In the genomic region with DNA sequence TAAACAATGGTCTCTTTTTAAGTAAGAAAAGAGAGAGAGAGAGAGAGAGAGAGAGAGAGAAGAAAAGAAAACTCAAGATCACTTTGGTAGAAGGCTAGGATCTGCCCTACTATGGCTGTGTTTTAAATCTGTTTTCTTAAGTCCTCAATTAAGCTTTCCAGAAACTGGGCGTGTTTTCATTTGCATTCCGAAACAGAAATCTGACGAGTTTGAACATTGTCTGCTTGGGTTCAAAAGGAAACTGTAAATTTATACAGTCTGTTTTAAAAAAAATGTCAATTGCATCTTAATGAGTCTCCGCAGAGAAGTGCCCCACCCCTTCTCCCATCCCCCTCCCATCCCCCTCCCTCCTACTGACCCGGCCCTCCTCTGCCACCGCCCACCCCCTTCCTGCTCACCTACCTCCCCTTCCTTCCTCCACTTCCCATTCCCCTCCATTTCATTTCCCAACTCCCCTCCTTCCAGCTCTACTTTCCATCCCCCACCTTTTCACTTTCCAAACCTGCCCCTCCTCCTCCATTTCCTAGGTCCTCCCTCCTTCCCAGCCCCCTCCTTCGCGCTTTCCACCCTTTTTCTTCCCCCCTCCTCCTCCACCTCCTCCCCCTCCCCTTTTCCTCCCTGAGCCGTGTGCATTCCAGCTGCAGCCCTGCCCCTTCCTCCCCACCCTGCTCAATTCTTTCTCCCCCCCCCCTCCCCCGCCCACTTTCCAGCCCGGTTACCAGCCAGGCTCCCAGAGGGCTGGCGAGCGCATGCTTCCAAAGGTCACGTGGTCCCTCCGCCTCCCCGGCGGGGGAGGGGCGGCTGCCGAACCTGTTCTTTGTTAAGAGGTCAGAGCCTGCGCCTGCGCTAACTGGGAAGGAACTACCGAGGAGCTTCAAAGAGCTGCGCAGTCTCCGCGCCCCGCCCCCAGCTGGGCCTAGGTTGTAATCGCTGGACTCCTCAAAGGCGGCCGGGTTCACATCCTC, we compare ENCODE assay signal across 7 mouse cellular contexts.
DNase-seq lines count a peak whose midpoint lies in the region; ATAC-seq and TF ChIP-seq lines count a peak whose summit lies in the region.

No protein-coding gene starts in this region.

- TF ChIP-seq CTCF in heart, adult 2 months (IDR thresholded peaks at IDR 0.05), result peak; percentile 45

- no peak overlapping the region for H3K9ac ChIP-seq in embryonic facial prominence, embryonic 12.5 days
- peak overlapping the region; percentile 48; the same call in 1 of the 2 replicates for H3K9ac ChIP-seq in heart, adult 2 months (ENCODE audit: low read depth, low read length)
- no peak overlapping the region for H3K9ac ChIP-seq in limb, embryonic 13.5 days
- H3K9ac ChIP-seq in midbrain, embryonic 16.5 days (ENCODE audit: low read depth, low read length), result peak overlapping the region; percentile 4; the same call in 1 of the 2 replicates

- peak; percentile 95 for DNase-seq in adrenal gland, postnatal 25 days
- peak; percentile 92 to 95 for DNase-seq in heart, adult 2 months
- DNase-seq in kidney, adult 8-10 months, result peak; percentile 96
- peak; percentile 55 to 89 for DNase-seq in spleen, postnatal 10 days (ENCODE audit: low spot score in 2 of 2)

- 22% methylated on average over 24 of the region's 29 CpGs for WGBS in embryonic facial prominence, embryonic 12.5 days
- 14% methylated on average over 24 of the region's 29 CpGs for WGBS in heart, adult 2 months
- 13% methylated on average over 20 of the region's 29 CpGs for WGBS in limb, embryonic 13.5 days
- WGBS in midbrain, embryonic 16.5 days, result 18% methylated on average over 25 of the region's 29 CpGs

- intact Hi-C loops in heart, adult 2 months (cut with DNase I), result loop anchor here (1.0 to 10.0 kb wide), 4 partner anchors 76 to 362 kb away; partner anchors contain the start of gene Prkx

- 0 out of 2 replicates have a peak overlapping the region, but pooled peaks have one; percentile 9 for H3K4me3 ChIP-seq in embryonic facial prominence, embryonic 12.5 days
- peak overlapping the region; percentile 43 for H3K4me3 ChIP-seq in heart, adult 2 months
- peak overlapping the region; percentile 16; the same call in 1 of the 2 replicates for H3K4me3 ChIP-seq in limb, embryonic 13.5 days
- peak overlapping the region; percentile 19 for H3K4me3 ChIP-seq in midbrain, embryonic 16.5 days (ENCODE audit: low read depth, low read length)

- no peaks in the 10 kb centered on the region for H3K9me3 ChIP-seq in embryonic facial prominence, embryonic 12.5 days
- no peaks in the 10 kb centered on the region for H3K9me3 ChIP-seq in limb, embryonic 13.5 days
- no peaks in the 10 kb centered on the region for H3K9me3 ChIP-seq in midbrain, embryonic 16.5 days (replicated peaks; ENCODE audit: control insufficient read depth, low read length, poor library complexity, severe bottlenecking)

- peak; percentile 97 for ATAC-seq in embryonic facial prominence, embryonic 12.5 days (ENCODE audit: insufficient number of reproducible peaks, insufficient read depth, low FRiP score, low TSS enrichment)
- peak; percentile 95 for ATAC-seq in limb, embryonic 13.5 days (ENCODE audit: low FRiP score, low read depth)
- peak; percentile 97 for ATAC-seq in midbrain, embryonic 16.5 days

- H3K4me2 ChIP-seq in embryonic facial prominence, embryonic 12.5 days (replicated peaks), result peak overlapping the region; percentile 32
- H3K4me2 ChIP-seq in limb, embryonic 13.5 days (replicated peaks), result peak overlapping the region; percentile 46
- H3K4me2 ChIP-seq in midbrain, embryonic 16.5 days (ENCODE audit: low read length), result peak overlapping the region; percentile 41

- no peaks in the 10 kb centered on the region for H3K36me3 ChIP-seq in embryonic facial prominence, embryonic 12.5 days
- H3K36me3 ChIP-seq in heart, adult 2 months (ENCODE audit: control insufficient read depth, insufficient read depth, low read length), result no peaks in the 10 kb centered on the region
- H3K36me3 ChIP-seq in limb, embryonic 13.5 days, result no peaks in the 10 kb centered on the region
- no peaks in the 10 kb centered on the region for H3K36me3 ChIP-seq in midbrain, embryonic 16.5 days (ENCODE audit: control insufficient read depth, insufficient read depth, low read length)

- 0 out of 2 replicates have a peak, but pooled peaks have one; percentile 22 for TF ChIP-seq EP300 in heart, adult 2 months (IDR thresholded peaks at IDR 0.05; ENCODE audit: insufficient read depth, low read depth, low read length)

- 0 out of 2 replicates have a peak overlapping the region, but pooled peaks have one; percentile 36 for H3K27ac ChIP-seq in embryonic facial prominence, embryonic 12.5 days
- peak overlapping the region; percentile 73 for H3K27ac ChIP-seq in heart, adult 2 months
- H3K27ac ChIP-seq in limb, embryonic 13.5 days, result peak overlapping the region; percentile 73; the same call in 1 of the 2 replicates
- peak overlapping the region; percentile 74 for H3K27ac ChIP-seq in midbrain, embryonic 16.5 days (ENCODE audit: low read length)

- H3K4me1 ChIP-seq in embryonic facial prominence, embryonic 12.5 days, result no peaks in the 10 kb centered on the region
- H3K4me1 ChIP-seq in heart, adult 2 months (ENCODE audit: control insufficient read depth, insufficient read depth, low read length), result no peaks in the 10 kb centered on the region
- peaks cover 5% of the 10 kb centered on the region; the same call in 1 of the 2 replicates for H3K4me1 ChIP-seq in limb, embryonic 13.5 days
- H3K4me1 ChIP-seq in midbrain, embryonic 16.5 days (ENCODE audit: control insufficient read depth, insufficient read depth, low read length), result no peaks in the 10 kb centered on the region; the same call in 1 of the 2 replicates

- H3K27me3 ChIP-seq in embryonic facial prominence, embryonic 12.5 days, result no peaks in the 10 kb centered on the region
- no peaks in the 10 kb centered on the region for H3K27me3 ChIP-seq in heart, adult 2 months (ENCODE audit: control insufficient read depth, insufficient read depth, low read length)
- no peaks in the 10 kb centered on the region for H3K27me3 ChIP-seq in limb, embryonic 13.5 days
- H3K27me3 ChIP-seq in midbrain, embryonic 16.5 days (ENCODE audit: control insufficient read depth, insufficient read depth, low read depth, low read length), result no peaks in the 10 kb centered on the region

- no peak for TF ChIP-seq POLR2A in heart, adult 2 months (IDR thresholded peaks at IDR 0.05; ENCODE audit: insufficient read depth, low read depth, low read length)

- H3K79me2 ChIP-seq in heart, adult 2 months (replicated peaks; ENCODE audit: control insufficient read depth, insufficient read depth, low read length), result no peaks in the 10 kb centered on the region

Comparison
In these comparisons a context has a peak if more than half of its experiments do, and no peak if none do; other contexts are left out.
1. Peak in every context shown above with its lines: DNase-seq, ATAC-seq, H3K4me3 ChIP-seq and H3K27ac ChIP-seq.
2. H3K9ac ChIP-seq: peak in heart, adult 2 months (single experiment) and midbrain, embryonic 16.5 days (single experiment); none in embryonic facial prominence, embryonic 12.5 days (single experiment) and limb, embryonic 13.5 days (single experiment).